Mouse (Mus musculus) neural tube, embryonic 13.5 days (tissue): ENCODE measurements at regions not wholly inside any gene's neighbourhood (a gene's known extent, or its start where the extent isn't known, plus 50 kb on each side); places are given as distances from the start of the nearest gene placed in this dataset.

Experiments
- ATAC-seq: fragments of 200-750 bp; cut with Nextera tagmentation; 2 replicates; pipeline ENCODE4 v1.8.0; 2017; ENCODE audit warnings: low read depth, mild to moderate bottlenecking, moderate TSS enrichment, moderate library complexity
- H3K27ac ChIP-seq: fragments of 300-500 bp; sonication (generic); replicated peaks from 2 replicates; pipeline ENCODE4 v1.5.1; 2015; ENCODE audit warnings: moderate library complexity, mild to moderate bottlenecking, inconsistent platforms
- H3K27me3 ChIP-seq: fragments of 300-500 bp; sonication (generic); 2 replicates; pipeline ENCODE4 v1.6.1; 2015; ENCODE audit warnings: mild to moderate bottlenecking, inconsistent platforms
- H3K36me3 ChIP-seq: fragments of 300-500 bp; sonication (generic); 2 replicates; pipeline ENCODE4 v1.6.1; 2015; ENCODE audit warnings: mild to moderate bottlenecking, inconsistent platforms
- H3K4me1 ChIP-seq: fragments of 300-500 bp; sonication (generic); replicated peaks from 2 replicates; pipeline ENCODE4 v1.6.1; 2015; ENCODE audit warnings: inconsistent platforms
- H3K4me2 ChIP-seq: fragments of 300-500 bp; sonication (generic); 2 replicates; pipeline ENCODE4 v1.6.1; 2015; ENCODE audit warnings: inconsistent platforms, mild to moderate bottlenecking, moderate library complexity
- H3K4me3 ChIP-seq: fragments of 300-500 bp; sonication (generic); 2 replicates; pipeline ENCODE4 v1.5.1; 2015; ENCODE audit warnings: mild to moderate bottlenecking, inconsistent platforms
- H3K9ac ChIP-seq: fragments of 300-500 bp; sonication (generic); 2 replicates; pipeline ENCODE4 v1.6.1; 2015; ENCODE audit warnings: moderate library complexity, mild to moderate bottlenecking, inconsistent platforms
- H3K9me3 ChIP-seq: fragments of 300-500 bp; sonication (generic); 2 replicates; pipeline ENCODE4 v1.6.1; 2016; ENCODE audit warnings: inconsistent platforms
- WGBS: fragments of 180-500 bp; shearing (Covaris S2); methylation state at CpG from one replicate; pipeline ENCODE4 v1.1.7; 2015; 5-methylcytosine and 5-hydroxymethylcytosine counted together

- no peaks in the 10 kb centered on the region for H3K36me3 ChIP-seq
- WGBS = 33% methylated on average over 5 of the region's 5 CpGs
- H3K27ac ChIP-seq = peak overlapping the region; percentile 79
- H3K4me3 ChIP-seq = no peak overlapping the region
- ATAC-seq = no peak
- no peak overlapping the region for H3K9ac ChIP-seq
- no peaks in the 10 kb centered on the region for H3K9me3 ChIP-seq
- H3K4me1 ChIP-seq = peaks cover 24% of the 10 kb centered on the region
- H3K4me2 ChIP-seq = no peak overlapping the region
- no peaks in the 10 kb centered on the region for H3K27me3 ChIP-seq
Observed at GRCm38 (mm10) chr13:99723237-99723981, 177.5 kb downstream of the Cartpt start.

DNA sequence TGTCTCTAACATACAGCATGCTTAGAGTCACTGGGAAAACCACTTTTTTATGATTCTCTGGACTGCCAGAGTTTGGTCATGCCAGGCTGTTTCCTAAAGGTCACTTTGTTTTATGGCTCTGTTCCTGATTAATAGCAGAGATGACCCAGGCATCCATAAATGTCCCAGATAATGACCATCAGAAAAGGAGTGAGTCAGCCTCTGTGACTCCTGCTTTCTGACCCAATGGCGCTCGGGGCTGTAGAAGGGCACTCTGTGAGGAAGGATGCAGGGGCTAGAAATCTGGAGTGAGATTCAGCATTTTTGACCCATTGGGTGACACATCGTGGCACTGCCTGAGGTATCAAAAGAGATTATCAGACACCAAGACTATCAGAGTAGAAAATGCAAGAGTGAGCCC lies 180.3 kb downstream of the Cartpt start:
- no peak overlapping the region for H3K27ac ChIP-seq
- H3K36me3 ChIP-seq = no peaks in the 10 kb centered on the region
- no peak overlapping the region for H3K9ac ChIP-seq
- H3K9me3 ChIP-seq = no peaks in the 10 kb centered on the region
- WGBS = 74% methylated on average over 3 of the region's 3 CpGs
- no peak overlapping the region for H3K4me3 ChIP-seq
- no peaks in the 10 kb centered on the region for H3K27me3 ChIP-seq
- H3K4me2 ChIP-seq = no peak overlapping the region
- ATAC-seq = no peak
- H3K4me1 ChIP-seq = peaks cover 20% of the 10 kb centered on the region

GRCm38 (mm10) chr13:99696559-99696890 lies 180.2 kb upstream of the Map1b start:
- Histone ChIP-seq H3K27me3 (no peaks in the 10 kb centered on the region), H3K27ac (no peak overlapping the region), H3K9me3 (no peaks in the 10 kb centered on the region), H3K4me3 (no peak overlapping the region), H3K4me2 (no peak overlapping the region), H3K4me1 (peaks cover 7% of the 10 kb centered on the region), H3K9ac (no peak overlapping the region), H3K36me3 (no peaks in the 10 kb centered on the region)
- no peak for ATAC-seq
- 56% methylated on average over 3 of the region's 3 CpGs for WGBS

GRCm38 (mm10) chr13:99695874-99696558 lies 179.7 kb upstream of the Map1b start:
- ATAC-seq = no peak
- 0 out of 2 replicates have a peak overlapping the region, but pooled peaks have one; percentile 13 for H3K27ac ChIP-seq
- WGBS = 59% methylated on average over 7 of the region's 7 CpGs

GRCm38 (mm10) chr13:99679934-99680333 lies 163.6 kb upstream of the Map1b start:
- Histone ChIP-seq H3K36me3 (no peaks in the 10 kb centered on the region), H3K4me1 (peaks cover 9% of the 10 kb centered on the region), H3K9ac (no peak overlapping the region), H3K4me3 (no peak overlapping the region), H3K27ac (no peak overlapping the region), H3K27me3 (no peaks in the 10 kb centered on the region), H3K4me2 (no peak overlapping the region), H3K9me3 (peaks cover 11% of the 10 kb centered on the region; the same call in 1 of the 2 replicates)
- WGBS = 80% methylated on average over 3 of the region's 3 CpGs
- ATAC-seq = no peak

More at GRCm38 (mm10) chr13:99695874-99696558, 179.7 kb upstream of the Map1b start:
- no peak overlapping the region for H3K4me3 ChIP-seq
- H3K9ac ChIP-seq = no peak overlapping the region
- H3K4me2 ChIP-seq = no peak overlapping the region
- H3K27me3 ChIP-seq = no peaks in the 10 kb centered on the region
- no peaks in the 10 kb centered on the region for H3K9me3 ChIP-seq
- H3K36me3 ChIP-seq = no peaks in the 10 kb centered on the region
- peaks cover 7% of the 10 kb centered on the region for H3K4me1 ChIP-seq

- Histone ChIP-seq H3K36me3 (no peaks in the 10 kb centered on the region), H3K27me3 (no peaks in the 10 kb centered on the region), H3K4me2 (no peak overlapping the region), H3K4me1 (peaks cover 9% of the 10 kb centered on the region), H3K4me3 (no peak overlapping the region), H3K27ac (no peak overlapping the region), H3K9me3 (peaks cover 11% of the 10 kb centered on the region; the same call in 1 of the 2 replicates), H3K9ac (no peak overlapping the region)
- ATAC-seq = no peak
- 45% methylated on average over 2 of the region's 2 CpGs for WGBS
Observed at GRCm38 (mm10) chr13:99679430-99679829, 163.1 kb upstream of the Map1b start.

DNA sequence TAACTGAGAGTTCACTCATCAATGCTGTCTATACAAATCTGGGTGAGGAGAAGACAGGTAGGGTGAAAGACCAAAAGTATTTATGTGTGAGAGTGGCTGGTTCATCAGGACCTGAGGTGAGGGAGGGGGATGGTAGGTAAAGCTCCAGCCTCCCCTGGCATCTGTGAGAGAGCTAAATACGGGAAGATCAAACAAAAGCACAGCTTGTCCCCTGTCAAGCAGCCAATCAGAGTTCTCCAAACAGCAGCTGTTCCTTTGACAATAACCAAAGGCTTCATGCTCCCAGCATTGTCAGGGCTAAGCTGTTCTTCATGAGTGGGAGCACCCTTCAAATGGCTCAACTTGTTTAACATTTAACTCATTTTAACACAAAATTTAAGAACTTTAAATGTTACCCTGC lies 160.1 kb upstream of the Map1b start:
- no peak overlapping the region for H3K4me2 ChIP-seq
- no peak for ATAC-seq
- H3K9me3 ChIP-seq = peaks cover 11% of the 10 kb centered on the region; the same call in 1 of the 2 replicates
- H3K9ac ChIP-seq = no peak overlapping the region
- no peaks in the 10 kb centered on the region for H3K36me3 ChIP-seq
- no peak overlapping the region for H3K4me3 ChIP-seq
- H3K27me3 ChIP-seq = no peaks in the 10 kb centered on the region
- H3K27ac ChIP-seq = no peak overlapping the region
- peaks cover 21% of the 10 kb centered on the region for H3K4me1 ChIP-seq
- 0% methylated on average over 1 of the region's 1 CpGs for WGBS

DNA sequence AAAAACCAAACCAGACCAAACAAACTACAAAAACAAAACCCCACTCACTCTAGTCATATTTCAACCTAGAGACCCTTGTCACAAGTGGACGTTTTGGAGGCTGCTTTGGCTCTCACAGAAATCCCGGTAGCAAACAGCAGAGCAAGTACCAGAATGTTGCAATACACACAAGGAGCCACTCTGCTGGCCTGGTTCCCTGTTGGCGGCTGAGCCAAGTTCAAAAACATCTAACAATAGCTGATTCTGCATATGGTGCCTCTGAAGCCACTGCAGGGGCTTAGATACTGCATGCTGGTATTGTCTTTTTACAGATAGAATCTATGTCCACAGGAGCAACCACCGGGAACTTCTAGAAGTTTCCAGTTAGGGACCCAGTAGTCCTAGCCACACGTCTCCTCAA lies 159.6 kb upstream of the Map1b start:
- H3K9me3 ChIP-seq = peaks cover 11% of the 10 kb centered on the region; the same call in 1 of the 2 replicates
- H3K4me3 ChIP-seq = no peak overlapping the region
- no peaks in the 10 kb centered on the region for H3K27me3 ChIP-seq
- H3K9ac ChIP-seq = no peak overlapping the region
- peaks cover 25% of the 10 kb centered on the region for H3K4me1 ChIP-seq
- WGBS = 66% methylated on average over 5 of the region's 5 CpGs
- no peak overlapping the region for H3K27ac ChIP-seq
- ATAC-seq = no peak
- H3K4me2 ChIP-seq = no peak overlapping the region
- no peaks in the 10 kb centered on the region for H3K36me3 ChIP-seq

DNA sequence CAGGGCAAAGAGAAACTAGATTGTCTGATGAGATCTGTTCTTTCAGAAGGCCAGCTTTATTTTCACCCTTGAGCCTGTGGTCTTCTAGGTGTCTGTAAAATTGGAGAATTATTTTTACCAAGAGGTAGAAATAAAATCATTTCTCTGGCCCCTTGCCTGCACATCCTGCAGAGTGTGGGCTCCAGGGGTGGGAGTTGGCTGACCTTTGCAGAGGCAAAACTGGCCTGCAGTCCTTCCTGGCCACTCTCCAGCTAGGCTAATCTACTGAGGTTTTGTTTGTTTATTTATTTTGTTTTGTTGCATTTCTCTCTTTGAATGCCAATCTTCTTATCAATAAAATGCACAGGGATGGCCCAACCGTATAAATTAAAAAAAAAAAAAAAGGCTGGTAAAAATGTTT lies 156.4 kb upstream of the Map1b start:
- Histone ChIP-seq H3K4me1 (peaks cover 46% of the 10 kb centered on the region), H3K9me3 (0 out of 2 replicates have a peak, but pooled peaks cover under 1% of the 10 kb centered on the region), H3K4me2 (no peak overlapping the region), H3K27me3 (no peaks in the 10 kb centered on the region), H3K4me3 (no peak overlapping the region), H3K9ac (no peak overlapping the region), H3K36me3 (no peaks in the 10 kb centered on the region), H3K27ac (no peak overlapping the region)
- no peak for ATAC-seq
- 90% methylated on average over 1 of the region's 1 CpGs for WGBS

DNA sequence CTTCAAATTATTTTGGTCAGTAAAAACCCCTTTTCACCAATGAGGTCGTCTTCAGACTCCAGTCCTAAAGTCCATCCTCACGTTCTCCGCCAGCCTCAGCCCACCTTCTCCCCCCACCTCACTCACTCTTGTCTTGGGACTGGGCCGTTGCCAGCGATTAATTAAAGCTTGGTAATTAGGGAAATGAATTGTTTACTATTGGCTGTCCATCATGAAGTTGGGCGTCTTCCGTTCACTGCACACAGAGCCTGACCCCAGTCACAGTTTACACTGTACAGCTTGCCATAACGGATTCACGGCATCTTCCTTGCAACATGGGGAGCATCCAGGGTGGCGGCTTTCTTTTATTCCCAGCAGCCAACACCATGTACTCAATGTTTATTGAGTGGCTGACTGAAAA lies 155.4 kb upstream of the Map1b start:
- 42% methylated on average over 10 of the region's 10 CpGs for WGBS
- no peak for ATAC-seq

DNA sequence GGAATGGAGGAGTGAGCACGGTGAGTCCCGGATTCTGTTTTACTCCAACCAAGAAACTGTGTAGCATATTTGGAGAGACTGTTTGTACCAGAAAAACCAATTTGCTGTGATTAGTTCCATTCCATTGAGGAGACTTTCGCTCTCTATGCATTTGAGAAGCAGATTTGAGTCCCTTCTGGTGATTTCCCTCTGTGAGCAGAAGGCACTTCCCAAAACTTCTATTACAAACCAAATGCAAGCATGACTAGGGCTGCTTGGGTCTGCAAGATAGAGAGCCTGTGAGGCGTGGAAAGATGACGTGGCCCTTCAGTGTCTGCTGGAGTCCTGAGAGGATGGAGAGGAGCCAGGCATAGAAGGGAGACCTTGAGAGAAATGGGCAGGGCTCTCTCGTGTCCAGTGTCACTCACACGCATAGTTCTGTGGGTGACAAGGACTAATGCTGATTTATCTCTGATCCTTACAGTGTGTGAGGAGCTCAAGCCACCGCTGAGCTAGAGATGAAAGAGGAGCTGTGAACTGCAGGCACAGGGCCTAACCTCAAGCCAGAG lies 153.7 kb upstream of the Map1b start:
- Histone ChIP-seq H3K4me2 (no peak overlapping the region), H3K27me3 (no peaks in the 10 kb centered on the region), H3K9me3 (no peaks in the 10 kb centered on the region), H3K9ac (no peak overlapping the region), H3K36me3 (no peaks in the 10 kb centered on the region), H3K4me3 (no peak overlapping the region), H3K4me1 (peaks cover 48% of the 10 kb centered on the region), H3K27ac (no peak overlapping the region)
- no peak for ATAC-seq
- WGBS = 80% methylated on average over 8 of the region's 8 CpGs

More for the DNA sequence above, 155.4 kb upstream of the Map1b start:
- H3K9ac ChIP-seq = no peak overlapping the region
- H3K9me3 ChIP-seq = no peaks in the 10 kb centered on the region
- H3K4me3 ChIP-seq = no peak overlapping the region
- H3K27me3 ChIP-seq = no peaks in the 10 kb centered on the region
- H3K27ac ChIP-seq = peak overlapping the region; percentile 67; the same call in 1 of the 2 replicates
- H3K36me3 ChIP-seq = no peaks in the 10 kb centered on the region
- H3K4me2 ChIP-seq = no peak overlapping the region
- peaks cover 46% of the 10 kb centered on the region for H3K4me1 ChIP-seq

DNA sequence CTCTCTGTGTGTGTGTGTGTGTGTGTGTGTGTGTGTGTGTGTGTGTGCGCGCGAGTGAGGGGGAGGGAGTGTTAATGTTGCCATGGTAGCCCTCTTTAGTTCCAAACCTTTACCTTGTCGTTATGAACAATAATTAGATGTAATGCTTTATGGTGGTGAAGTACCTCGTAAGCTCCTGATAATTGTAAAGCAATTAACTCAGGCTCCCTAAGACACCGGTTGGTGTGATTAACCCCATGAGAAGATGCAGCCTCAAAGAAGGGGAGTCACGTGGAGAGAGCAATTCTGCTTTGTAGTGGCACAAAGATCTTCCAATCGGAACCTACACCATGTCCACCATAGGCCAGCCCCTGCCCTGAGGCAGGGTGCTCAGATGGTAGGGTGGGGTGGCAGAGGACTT lies 152.3 kb upstream of the Map1b start:
- peak; percentile 23; the same call in 1 of the 2 replicates for ATAC-seq
- no peak overlapping the region for H3K4me3 ChIP-seq
- no peaks in the 10 kb centered on the region for H3K9me3 ChIP-seq
- no peak overlapping the region for H3K27ac ChIP-seq
- WGBS = 20% methylated on average over 8 of the region's 8 CpGs
- H3K9ac ChIP-seq = no peak overlapping the region
- H3K36me3 ChIP-seq = no peaks in the 10 kb centered on the region
- H3K4me2 ChIP-seq = no peak overlapping the region
- no peaks in the 10 kb centered on the region for H3K27me3 ChIP-seq
- peaks cover 48% of the 10 kb centered on the region for H3K4me1 ChIP-seq
